Mouse (Mus musculus) embryo, embryonic 11 days (tissue): Measurements from ENCODE around the gene Bag6.

Experiments
- DNase-seq: peaks from one replicate; pipeline ENCODE4 v3.0.0-alpha.2; 2015

The Bag6 gene

GRCm38 (mm10) chr17:35134801-35135590 lies at the start of gene Bag6:
TSS of gene Bag6 (plus strand) at chr17:35135178.
- DNase-seq: peak; percentile 98

- DNase-seq: no peak
These were observed 49.6 kb upstream of the Bag6 start, which contains the start of gene Ly6g6f for GRCm38 (mm10) chr17:35085208-35085865. TSS of gene Ly6g6f (minus strand) at chr17:35085610.

- DNase-seq: no peak
These were observed 46.8 kb upstream of the Bag6 start for GRCm38 (mm10) chr17:35088151-35088550.

- DNase-seq: peak; percentile 98
These were observed 45.9 kb upstream of the Bag6 start, which contains the start of gene Abhd16a for GRCm38 (mm10) chr17:35088825-35089644. TSS of gene Abhd16a (plus strand) at chr17:35089263.

GRCm38 (mm10) chr17:35090166-35090932 lies 44.6 kb upstream of the Bag6 start:
- no peak for DNase-seq

GRCm38 (mm10) chr17:35092403-35093198 lies 42.4 kb upstream of the Bag6 start:
- DNase-seq: no peak

- DNase-seq: no peak
These were observed 40.3 kb upstream of the Bag6 start for GRCm38 (mm10) chr17:35094475-35095365.

GRCm38 (mm10) chr17:35096597-35096996 lies 38.4 kb upstream of the Bag6 start:
- DNase-seq: no peak

- no peak for DNase-seq
These were observed 37.8 kb upstream of the Bag6 start for GRCm38 (mm10) chr17:35097164-35097655.

GRCm38 (mm10) chr17:35100196-35100765 lies 34.7 kb upstream of the Bag6 start:
- DNase-seq: no peak

GRCm38 (mm10) chr17:35101161-35101560 lies 33.8 kb upstream of the Bag6 start:
- no peak for DNase-seq

GRCm38 (mm10) chr17:35102299-35102698 lies 32.7 kb upstream of the Bag6 start:
- no peak for DNase-seq

- DNase-seq: no peak
These were observed 31.7 kb upstream of the Bag6 start for GRCm38 (mm10) chr17:35103221-35103690.

- no peak for DNase-seq
These were observed 30.9 kb upstream of the Bag6 start for GRCm38 (mm10) chr17:35104079-35104478.

GRCm38 (mm10) chr17:35104754-35105153 lies 30.2 kb upstream of the Bag6 start:
- DNase-seq: no peak

- DNase-seq: peak; percentile 73
These were observed 29.1 kb upstream of the Bag6 start for GRCm38 (mm10) chr17:35105740-35106389.

GRCm38 (mm10) chr17:35106522-35106921 lies 28.5 kb upstream of the Bag6 start:
- no peak for DNase-seq

GRCm38 (mm10) chr17:35108097-35108496 lies 26.9 kb upstream of the Bag6 start, which contains the start of gene Ly6g5c:
TSS of gene Ly6g5c (plus strand) at chr17:35108279.
- DNase-seq: no peak

GRCm38 (mm10) chr17:35111774-35112173 lies 23.2 kb upstream of the Bag6 start:
- no peak for DNase-seq
